Mouse (Mus musculus): ENCODE data around the gene Gm20388. TPM values are rescaled to one million over a fixed set of nuclear protein-coding genes. Genes with fewer than 3 reads are reported as not detected.

The Gm20388 gene
- total and polyA plus RNA-seq, 3 experiments, result 0.02 to 0.05 TPM; not detected in 1

- no peak for ATAC-seq (ENCODE audit: extremely low read depth, insufficient number of reproducible peaks, low FRiP score, poor library complexity, severe bottlenecking)
- TF ChIP-seq CTCF (IDR thresholded peaks at IDR 0.05; ENCODE audit: low read depth, low read length) (no peak), POLR2AphosphoS5 (IDR thresholded peaks at IDR 0.05; ENCODE audit: insufficient replicate concordance, low read depth, low read length) (no peak), TAL1 (conservative IDR thresholded peaks at IDR 0.05; ENCODE audit: low read depth, low read length) (no peak), GATA2 (IDR thresholded peaks at IDR 0.05; ENCODE audit: borderline replicate concordance, low read depth, low read length) (no peak), GATA1 (IDR thresholded peaks at IDR 0.05; ENCODE audit: borderline replicate concordance, low read length) (no peak)
- DNase-seq (ENCODE audit: low spot score), result no peak
These were observed 1450.5 kb downstream of the Gm20388 start for GRCm38 (mm10) chr8:121361166-121361565.

GRCm38 (mm10) chr8:121364646-121365045 is 1454.0 kb downstream of the Gm20388 start:
- Histone ChIP-seq H3K4me1 (ENCODE audit: insufficient read depth, low read depth, low read length) (no peaks in the 10 kb centered on the region), H3K4me3 (ENCODE audit: low read depth, low read length) (no peak overlapping the region), H3K36me3 (replicated peaks) (no peaks in the 10 kb centered on the region), H3K9me3 (replicated peaks) (peaks cover 95% of the 10 kb centered on the region), H3K27me3 (ENCODE audit: insufficient read depth, low read length) (no peaks in the 10 kb centered on the region)
- no peak for DNase-seq (ENCODE audit: low spot score)
- no peak for ATAC-seq (ENCODE audit: extremely low read depth, insufficient number of reproducible peaks, low FRiP score, poor library complexity, severe bottlenecking)
- TF ChIP-seq TAL1 (conservative IDR thresholded peaks at IDR 0.05; ENCODE audit: low read depth, low read length) (no peak), GATA1 (IDR thresholded peaks at IDR 0.05; ENCODE audit: borderline replicate concordance, low read length) (no peak), POLR2AphosphoS5 (IDR thresholded peaks at IDR 0.05; ENCODE audit: insufficient replicate concordance, low read depth, low read length) (no peak), CTCF (IDR thresholded peaks at IDR 0.05; ENCODE audit: low read depth, low read length) (no peak), GATA2 (IDR thresholded peaks at IDR 0.05; ENCODE audit: borderline replicate concordance, low read depth, low read length) (no peak)

More at GRCm38 (mm10) chr8:121361166-121361565, 1450.5 kb downstream of the Gm20388 start:
- Histone ChIP-seq H3K4me1 (ENCODE audit: insufficient read depth, low read depth, low read length) (no peaks in the 10 kb centered on the region), H3K9me3 (replicated peaks) (peaks cover 92% of the 10 kb centered on the region), H3K36me3 (replicated peaks) (no peaks in the 10 kb centered on the region), H3K27me3 (ENCODE audit: insufficient read depth, low read length) (no peaks in the 10 kb centered on the region), H3K4me3 (ENCODE audit: low read depth, low read length) (no peak overlapping the region)

DNA sequence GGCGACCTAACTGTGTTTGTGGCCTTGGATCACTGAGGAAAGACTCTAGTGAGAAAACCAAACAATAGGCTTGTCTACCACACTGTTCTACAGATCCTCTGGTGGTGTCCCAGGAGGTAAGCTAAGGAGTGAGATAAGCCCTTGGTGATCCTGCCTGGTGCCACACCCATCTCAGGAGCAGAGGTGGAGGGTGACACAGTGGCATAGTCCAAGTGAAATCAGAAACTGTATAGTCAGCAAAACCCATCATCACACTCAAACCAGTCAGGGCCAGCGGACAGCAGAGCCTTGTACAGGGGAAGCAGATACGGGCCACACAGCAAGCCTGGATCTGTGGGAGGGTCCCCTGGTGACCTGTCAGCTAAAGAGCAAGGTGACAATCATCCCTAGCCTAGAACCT is 1454.5 kb downstream of the Gm20388 start:
- Histone ChIP-seq H3K36me3 (replicated peaks) (no peaks in the 10 kb centered on the region), H3K9me3 (replicated peaks) (peaks cover 95% of the 10 kb centered on the region)
- no peak for ATAC-seq (ENCODE audit: extremely low read depth, insufficient number of reproducible peaks, low FRiP score, poor library complexity, severe bottlenecking)

GRCm38 (mm10) chr8:121366655-121367054 is 1456.0 kb downstream of the Gm20388 start:
- DNase-seq (ENCODE audit: low spot score) (no peak), ATAC-seq (ENCODE audit: extremely low read depth, insufficient number of reproducible peaks, low FRiP score, poor library complexity, severe bottlenecking) (no peak)
- H3K9me3 ChIP-seq (replicated peaks), result peaks cover 90% of the 10 kb centered on the region
- TF ChIP-seq TAL1 (conservative IDR thresholded peaks at IDR 0.05; ENCODE audit: low read depth, low read length) (no peak), GATA1 (IDR thresholded peaks at IDR 0.05; ENCODE audit: borderline replicate concordance, low read length) (no peak), CTCF (IDR thresholded peaks at IDR 0.05; ENCODE audit: low read depth, low read length) (no peak), POLR2AphosphoS5 (IDR thresholded peaks at IDR 0.05; ENCODE audit: insufficient replicate concordance, low read depth, low read length) (no peak), GATA2 (IDR thresholded peaks at IDR 0.05; ENCODE audit: borderline replicate concordance, low read depth, low read length) (no peak)
- no peaks in the 10 kb centered on the region for H3K36me3 ChIP-seq (replicated peaks)
- H3K4me3 ChIP-seq (ENCODE audit: low read depth, low read length), result no peak overlapping the region
- no peaks in the 10 kb centered on the region for H3K4me1 ChIP-seq (ENCODE audit: insufficient read depth, low read depth, low read length)
- no peaks in the 10 kb centered on the region for H3K27me3 ChIP-seq (ENCODE audit: insufficient read depth, low read length)

More for the DNA sequence above, 1454.5 kb downstream of the Gm20388 start:
- H3K27me3 ChIP-seq (ENCODE audit: insufficient read depth, low read length), result no peaks in the 10 kb centered on the region
- no peaks in the 10 kb centered on the region for H3K4me1 ChIP-seq (ENCODE audit: insufficient read depth, low read depth, low read length)
- H3K4me3 ChIP-seq (ENCODE audit: low read depth, low read length), result no peak overlapping the region
- TF ChIP-seq POLR2AphosphoS5 (IDR thresholded peaks at IDR 0.05; ENCODE audit: insufficient replicate concordance, low read depth, low read length), result no peak
- no peak for TF ChIP-seq CTCF (IDR thresholded peaks at IDR 0.05; ENCODE audit: low read depth, low read length)
- no peak for TF ChIP-seq GATA1 (IDR thresholded peaks at IDR 0.05; ENCODE audit: borderline replicate concordance, low read length)
- no peak for TF ChIP-seq TAL1 (conservative IDR thresholded peaks at IDR 0.05; ENCODE audit: low read depth, low read length)
- no peak for TF ChIP-seq GATA2 (IDR thresholded peaks at IDR 0.05; ENCODE audit: borderline replicate concordance, low read depth, low read length)
- no peak for DNase-seq (ENCODE audit: low spot score)

GRCm38 (mm10) chr8:121368799-121369198 is 1458.2 kb downstream of the Gm20388 start:
- no peak for TF ChIP-seq POLR2AphosphoS5 (IDR thresholded peaks at IDR 0.05; ENCODE audit: insufficient replicate concordance, low read depth, low read length)
- TF ChIP-seq GATA2 (IDR thresholded peaks at IDR 0.05; ENCODE audit: borderline replicate concordance, low read depth, low read length), result no peak
- TF ChIP-seq TAL1 (conservative IDR thresholded peaks at IDR 0.05; ENCODE audit: low read depth, low read length), result no peak
- ATAC-seq (ENCODE audit: extremely low read depth, insufficient number of reproducible peaks, low FRiP score, poor library complexity, severe bottlenecking) (no peak), DNase-seq (ENCODE audit: low spot score) (no peak)
- Histone ChIP-seq H3K4me3 (ENCODE audit: low read depth, low read length) (no peak overlapping the region), H3K9me3 (replicated peaks) (peaks cover 93% of the 10 kb centered on the region), H3K36me3 (replicated peaks) (no peaks in the 10 kb centered on the region), H3K27me3 (ENCODE audit: insufficient read depth, low read length) (no peaks in the 10 kb centered on the region), H3K4me1 (ENCODE audit: insufficient read depth, low read depth, low read length) (no peaks in the 10 kb centered on the region)

GRCm38 (mm10) chr8:121369378-121369777 is 1458.7 kb downstream of the Gm20388 start:
- Histone ChIP-seq H3K9me3 (replicated peaks) (peaks cover 93% of the 10 kb centered on the region), H3K36me3 (replicated peaks) (no peaks in the 10 kb centered on the region), H3K4me1 (ENCODE audit: insufficient read depth, low read depth, low read length) (no peaks in the 10 kb centered on the region), H3K4me3 (ENCODE audit: low read depth, low read length) (no peak overlapping the region), H3K27me3 (ENCODE audit: insufficient read depth, low read length) (no peaks in the 10 kb centered on the region)
- ATAC-seq (ENCODE audit: extremely low read depth, insufficient number of reproducible peaks, low FRiP score, poor library complexity, severe bottlenecking) (no peak), DNase-seq (ENCODE audit: low spot score) (no peak)
- TF ChIP-seq GATA2 (IDR thresholded peaks at IDR 0.05; ENCODE audit: borderline replicate concordance, low read depth, low read length) (no peak), CTCF (IDR thresholded peaks at IDR 0.05; ENCODE audit: low read depth, low read length) (no peak), TAL1 (conservative IDR thresholded peaks at IDR 0.05; ENCODE audit: low read depth, low read length) (no peak), POLR2AphosphoS5 (IDR thresholded peaks at IDR 0.05; ENCODE audit: insufficient replicate concordance, low read depth, low read length) (no peak), GATA1 (IDR thresholded peaks at IDR 0.05; ENCODE audit: borderline replicate concordance, low read length) (no peak)

Measured in G1E (cell line).